14 mouse cellular contexts compared by ENCODE assay signal in the genomic region with DNA sequence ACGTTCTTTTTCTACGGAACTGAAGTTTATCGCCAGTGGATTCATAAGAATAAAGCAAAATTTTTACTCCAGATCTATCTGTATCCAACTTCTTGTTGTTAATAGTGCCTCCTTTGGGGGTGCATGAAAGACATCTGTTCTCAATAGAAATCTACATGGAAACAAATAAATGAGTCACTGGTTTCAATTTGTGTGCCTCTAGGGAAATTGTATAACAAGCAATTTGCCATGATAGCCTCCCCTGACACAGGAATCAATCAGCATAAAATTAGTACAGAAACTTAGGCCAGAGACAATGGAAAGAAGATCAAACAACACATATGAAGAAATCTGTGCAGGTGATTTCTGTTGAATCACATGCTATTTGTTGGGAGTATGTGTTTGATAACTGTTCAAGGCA.
"Had no signal": no experiment of that assay in that cellular context is flagged by ENCODE, and none has a peak within 500 bp of the region (broad histone marks: within the 10 kb centered on the region; RNA-seq: fewer than 3 reads in every experiment).

No protein-coding gene starts in this region.

- DNase-seq: gastrocnemius, adult 2 months; gastrocnemius, postnatal 10 days; gastrocnemius, postnatal 25 days; heart, adult 18-20 months; heart, postnatal 14 days; heart, postnatal 36 days; kidney, adult 18-20 months; kidney, adult 8-10 months; kidney, postnatal 10 days; kidney, postnatal 25 days; kidney, postnatal 4 days; layer of hippocampus, adult 9-11 months; liver; liver, embryonic 13.5 days had no signal
